ENCODE assay signal across 8 mouse cellular contexts in genomic region chrX:133898014-133898542, GRCm38 (mm10). TPM values are rescaled to one million over a fixed set of nuclear protein-coding genes. Genes with fewer than 3 reads are reported as not detected.
DNase-seq lines count a peak whose midpoint lies in the region; ATAC-seq and TF ChIP-seq lines count a peak whose summit lies in the region.

TSS of gene Tspan6 (minus strand) at chrX:133898429.

- no peaks in the 10 kb centered on the region for H3K27me3 ChIP-seq in CH12.LX (replicated peaks)
- H3K27me3 ChIP-seq in forebrain, embryonic 16.5 days (replicated peaks; ENCODE audit: control insufficient read depth, insufficient read depth, low read length) = no peaks in the 10 kb centered on the region
- H3K27me3 ChIP-seq in liver, postnatal 0 days (ENCODE audit: insufficient read depth, low read length) = no peaks in the 10 kb centered on the region

- peak; percentile 55 for TF ChIP-seq POLR2A in CH12.LX (IDR thresholded peaks at IDR 0.05; ENCODE audit: low read depth, low read length)

- no peak for TF ChIP-seq EP300 in CH12.LX (IDR thresholded peaks at IDR 0.05; ENCODE audit: low read length)
- no peak for TF ChIP-seq EP300 in liver, postnatal 0 days (IDR thresholded peaks at IDR 0.05; ENCODE audit: low read depth)

- no peak; the same call in none of the 2 replicates for TF ChIP-seq RAD21 in CH12.LX (IDR thresholded peaks at IDR 0.05; ENCODE audit: low read depth, low read length)

- H3K9me3 ChIP-seq in CH12.LX (replicated peaks; ENCODE audit: low read length) = no peaks in the 10 kb centered on the region
- H3K9me3 ChIP-seq in forebrain, embryonic 16.5 days (ENCODE audit: control insufficient read depth, low read length) = no peaks in the 10 kb centered on the region
- no peaks in the 10 kb centered on the region for H3K9me3 ChIP-seq in liver, postnatal 0 days (ENCODE audit: low read length)

- dilution Hi-C loops in CH12.LX (cut with MboI; ENCODE audit: extremely low pct_ligation_motif_present, extremely low pct_unique_long_range_greater_than_20kb, low sequenced_read_pairs) = no loop called here

- H3K79me2 ChIP-seq in CH12.LX (replicated peaks; ENCODE audit: control insufficient read depth, extremely low read depth, insufficient read depth, poor library complexity, severe bottlenecking) = no peaks in the 10 kb centered on the region

- in situ Hi-C loops in CH12.LX (cut with MboI; ENCODE audit: low pct_ligation_motif_present, low pct_unique_long_range_greater_than_20kb, low sequenced_read_pairs) = no loop called here

- WGBS in forebrain, embryonic 16.5 days = 19% methylated on average over 33 of the region's 33 CpGs
- 18% methylated on average over 33 of the region's 33 CpGs for WGBS in liver, postnatal 0 days (ENCODE audit: insufficient replicate concordance)

- peak in 1 of 2 experiments; percentile 55; a peak in 2 of 4 replicates for TF ChIP-seq CTCF in CH12.LX (conservative IDR thresholded peaks at IDR 0.05 in 1 of 2, IDR thresholded peaks at IDR 0.05 in 1 of 2; ENCODE audit: low read depth in 2 of 2, low read length in 2 of 2)
- TF ChIP-seq CTCF in liver, postnatal 0 days (IDR thresholded peaks at IDR 0.05; ENCODE audit: low read depth) = peak; percentile 50

- peak; percentile 98 for ATAC-seq in forebrain, embryonic 16.5 days
- peak; percentile 70 for ATAC-seq in liver, postnatal 0 days
- 0 out of 2 replicates have a peak, but pooled peaks have one; percentile 26 for ATAC-seq in neutrophil, adult 5-6 weeks (ENCODE audit: extremely low read depth, insufficient number of reproducible peaks, low FRiP score, poor library complexity, severe bottlenecking)

- peak within 1 kb of the TSS; percentile 59 for H3K9ac ChIP-seq in CH12.LX (ENCODE audit: insufficient read depth, low read depth)
- peak within 1 kb of the TSS; percentile 83 for H3K9ac ChIP-seq in forebrain, embryonic 16.5 days (replicated peaks; ENCODE audit: low read depth, low read length)
- H3K9ac ChIP-seq in liver, postnatal 0 days (replicated peaks) = peak within 1 kb of the TSS; percentile 65

- DNase-seq in CH12.LX (ENCODE audit: extremely low read depth) = no peak
- DNase-seq in cerebellum, adult 11 months = peak; percentile 59
- peak; percentile 54 for DNase-seq in heart, postnatal 25 days (ENCODE audit: low spot score)
- peak; percentile 78 for DNase-seq in layer of hippocampus, adult 11-12 months (ENCODE audit: low spot score)
- peak; percentile 58 for DNase-seq in liver, postnatal 0 days
- peak; percentile 67 for DNase-seq in testis, postnatal 14 days (ENCODE audit: low spot score)

- intact Hi-C loops in heart, postnatal 25 days (cut with DNase I) = loop anchor here (5.0 to 10.0 kb wide), 2 partner anchors 111 to 163 kb away; no protein-coding TSS in a partner anchor

- H3K36me3 ChIP-seq in CH12.LX (replicated peaks in 1 of 2; ENCODE audit: control insufficient read depth in 1 of 2, insufficient read depth in 1 of 2, low read length in 1 of 2) = peaks cover 0 to 3% of the 10 kb centered on the region in 2 experiments
- H3K36me3 ChIP-seq in forebrain, embryonic 16.5 days (ENCODE audit: control insufficient read depth, insufficient read depth) = peaks cover 8% of the 10 kb centered on the region
- no peaks in the 10 kb centered on the region for H3K36me3 ChIP-seq in liver, postnatal 0 days (replicated peaks; ENCODE audit: insufficient read depth, low read length)

- peak within 1 kb of the TSS in 2 of 3 experiments; percentile 25 to 62 for H3K4me3 ChIP-seq in CH12.LX (replicated peaks in 1 of 3; ENCODE audit: low read depth in 2 of 3, low read length in 2 of 3, poor library complexity in 1 of 3)
- H3K4me3 ChIP-seq in forebrain, embryonic 16.5 days (replicated peaks; ENCODE audit: low read length) = peak within 1 kb of the TSS; percentile 63
- H3K4me3 ChIP-seq in liver, postnatal 0 days (ENCODE audit: low read depth, low read length) = peak within 1 kb of the TSS; percentile 47

- H3K4me1 ChIP-seq in CH12.LX (ENCODE audit: control insufficient read depth in 1 of 2, insufficient read depth in 2 of 2) = peaks cover 0 to 5% of the 10 kb centered on the region in 2 experiments; a peak in 1 of 4 replicates
- H3K4me1 ChIP-seq in forebrain, embryonic 16.5 days (replicated peaks; ENCODE audit: control insufficient read depth, insufficient read depth, low read length) = no peaks in the 10 kb centered on the region
- H3K4me1 ChIP-seq in liver, postnatal 0 days (ENCODE audit: insufficient read depth) = no peaks in the 10 kb centered on the region

- H3K27ac ChIP-seq in CH12.LX (ENCODE audit: insufficient read depth, low read depth) = no peak within 1 kb of the TSS
- peak within 1 kb of the TSS; percentile 65 for H3K27ac ChIP-seq in forebrain, embryonic 16.5 days (ENCODE audit: low read length)
- H3K27ac ChIP-seq in liver, postnatal 0 days (ENCODE audit: low read depth) = no peak within 1 kb of the TSS

- H3K4me2 ChIP-seq in CH12.LX (ENCODE audit: insufficient read depth, low read depth, poor library complexity, severe bottlenecking) = peak within 1 kb of the TSS; percentile 23; the same call in 1 of the 2 replicates
- peak within 1 kb of the TSS; percentile 52 for H3K4me2 ChIP-seq in forebrain, embryonic 16.5 days (ENCODE audit: low read length)
- H3K4me2 ChIP-seq in liver, postnatal 0 days (ENCODE audit: low read depth, low read length) = peak within 1 kb of the TSS; percentile 72

TF ChIP-seq in CH12.LX, 34 proteins besides CTCF, POLR2A, EP300 and RAD21:
- TF ChIP-seq NELFE (IDR thresholded peaks at IDR 0.05; ENCODE audit: low read depth, low read length) = no peak
- peak; percentile 60 for TF ChIP-seq ELF1 (IDR thresholded peaks at IDR 0.05; ENCODE audit: low read depth, low read length)

RNA-seq across cellular contexts. Expression of gene Tspan6, which starts in this region (rescaled TPM):
- total RNA-seq in CH12.LX (2012; rRNA removed) (14.6 and 15.7 TPM in 2 replicates), CH12.LX (2014; rRNA removed) (0.59 and 0.72 TPM in 2 replicates)
- polyA plus RNA-seq in CH12.LX (2012; ENCODE audit: insufficient read length, low read depth) = 0.64 and 0.96 TPM in 2 replicates
- 241 and 252 TPM in 2 replicates for polyA plus RNA-seq in forebrain, embryonic 16.5 days (2015; fragmentation: Nextera tagmentation; extraction: Ambion mirVana)
- 10 to 100 TPM in 1 of 2 experiments, 1 to 10 TPM in 1; 9.7 to 11.9 TPM for total RNA-seq in heart, postnatal 25 days (2021)
- 6.3 and 6.7 TPM in 2 replicates for polyA plus RNA-seq in liver, postnatal 0 days (2015; fragmentation: Nextera tagmentation; extraction: Ambion mirVana)
- total RNA-seq in neutrophil, adult 5-6 weeks (2017) = 2.2 TPM in 1 of 2 replicates, not detected in the other

Comparison
In these comparisons a context has a peak if more than half of its experiments do, and no peak if none do; other contexts are left out.
1. RNA of gene Tspan6 (polyA plus RNA-seq): 241 to 252 TPM in forebrain, embryonic 16.5 days; 6.3 to 6.7 TPM in liver, postnatal 0 days and 0.64 to 0.96 TPM in CH12.LX; every median in the first group is over 10 times any median in the second.
2. ATAC-seq: peak in every context shown above with its lines; median percentile 98 in forebrain, embryonic 16.5 days; 70 in liver, postnatal 0 days; 26 in neutrophil, adult 5-6 weeks.
3. Peak in every context shown above with its lines, with median percentiles within 50 percentile points of each other: H3K4me2 ChIP-seq, H3K4me3 ChIP-seq and H3K9ac ChIP-seq.